Mouse (Mus musculus) gastrocnemius, postnatal 36 days (tissue): ENCODE results near the gene Dapk1. TPM values are rescaled to one million over a fixed set of nuclear protein-coding genes. Genes with fewer than 3 reads are reported as not detected.

Experiments used
- DNase-seq, 2 experiments: peaks; one replicate each; pipeline ENCODE4 v3.0.0; 2022
- intact Hi-C: fragments of 180-260 bp; cut with DNase I; formaldehyde crosslinking; loops from one replicate; pipeline ENCODE4 v1.15.1; 2025
- total RNA-seq, 2 experiments: library from RNA; stranded (reverse); gene quantifications; 2 replicates each; pipeline ENCODE4 v1.2.3; 2021

Gene Dapk1
- total RNA-seq, 2 experiments from 2014 or later = 3.9 to 4.2 TPM

GRCm38 (mm10) chr13:60614154-60614553 is 12.4 kb downstream of the Dapk1 start:
- no peak for DNase-seq
- intact Hi-C loops = no loop called here

GRCm38 (mm10) chr13:60615057-60615650 is 13.4 kb downstream of the Dapk1 start:
- intact Hi-C loops = no loop called here
- no peak for DNase-seq

- intact Hi-C loops = no loop called here
- DNase-seq = no peak
Observed at GRCm38 (mm10) chr13:60616036-60616435, 14.3 kb downstream of the Dapk1 start.

- intact Hi-C loops = no loop called here
- no peak for DNase-seq
Observed at GRCm38 (mm10) chr13:60618287-60618686, 16.5 kb downstream of the Dapk1 start.

- DNase-seq = no peak
- intact Hi-C loops = no loop called here
Observed at GRCm38 (mm10) chr13:60619723-60620122, 18.0 kb downstream of the Dapk1 start.

GRCm38 (mm10) chr13:60621411-60621965 is 19.7 kb downstream of the Dapk1 start:
- no peak for DNase-seq
- intact Hi-C loops = no loop called here

GRCm38 (mm10) chr13:60625581-60625980 is 23.8 kb downstream of the Dapk1 start:
- intact Hi-C loops = no loop called here
- DNase-seq = no peak

- intact Hi-C loops = no loop called here
- no peak for DNase-seq
Observed at GRCm38 (mm10) chr13:60627843-60628656, 26.3 kb downstream of the Dapk1 start.

GRCm38 (mm10) chr13:60628657-60628950 is 26.9 kb downstream of the Dapk1 start:
- intact Hi-C loops = no loop called here
- no peak for DNase-seq

- intact Hi-C loops = no loop called here
- DNase-seq = no peak
Observed at GRCm38 (mm10) chr13:60629419-60629818, 27.7 kb downstream of the Dapk1 start.

GRCm38 (mm10) chr13:60633945-60634344 is 32.2 kb downstream of the Dapk1 start:
- intact Hi-C loops = no loop called here
- DNase-seq = no peak

GRCm38 (mm10) chr13:60635636-60636035 is 33.9 kb downstream of the Dapk1 start:
- intact Hi-C loops = no loop called here
- DNase-seq = no peak

- DNase-seq = no peak
- intact Hi-C loops = no loop called here
Observed at GRCm38 (mm10) chr13:60639482-60640055, 37.8 kb downstream of the Dapk1 start.

- no peak for DNase-seq
- intact Hi-C loops = no loop called here
Observed at GRCm38 (mm10) chr13:60640420-60640819, 38.7 kb downstream of the Dapk1 start.

- intact Hi-C loops = no loop called here
- DNase-seq = no peak
Observed at GRCm38 (mm10) chr13:60644457-60644889, 42.7 kb downstream of the Dapk1 start.

- DNase-seq = no peak
Observed at GRCm38 (mm10) chr13:60646791-60647190, 45.0 kb downstream of the Dapk1 start.

GRCm38 (mm10) chr13:60648350-60648749 is 46.6 kb downstream of the Dapk1 start:
- DNase-seq = no peak
- intact Hi-C loops = no loop called here

More at GRCm38 (mm10) chr13:60646791-60647190, 45.0 kb downstream of the Dapk1 start:
- intact Hi-C loops = no loop called here

- DNase-seq = no peak
- intact Hi-C loops = no loop called here
Observed at GRCm38 (mm10) chr13:60650000-60650399, 48.3 kb downstream of the Dapk1 start.

GRCm38 (mm10) chr13:60654017-60654565 is 52.3 kb downstream of the Dapk1 start:
- DNase-seq = no peak
- intact Hi-C loops = no loop called here

GRCm38 (mm10) chr13:60655246-60655645 is 53.5 kb downstream of the Dapk1 start:
- intact Hi-C loops = no loop called here
- DNase-seq = no peak

GRCm38 (mm10) chr13:60659600-60659999 is 57.9 kb downstream of the Dapk1 start:
- intact Hi-C loops = no loop called here
- no peak for DNase-seq
